Mouse (Mus musculus): ENCODE measurements around the gene Pidd1.

DNA sequence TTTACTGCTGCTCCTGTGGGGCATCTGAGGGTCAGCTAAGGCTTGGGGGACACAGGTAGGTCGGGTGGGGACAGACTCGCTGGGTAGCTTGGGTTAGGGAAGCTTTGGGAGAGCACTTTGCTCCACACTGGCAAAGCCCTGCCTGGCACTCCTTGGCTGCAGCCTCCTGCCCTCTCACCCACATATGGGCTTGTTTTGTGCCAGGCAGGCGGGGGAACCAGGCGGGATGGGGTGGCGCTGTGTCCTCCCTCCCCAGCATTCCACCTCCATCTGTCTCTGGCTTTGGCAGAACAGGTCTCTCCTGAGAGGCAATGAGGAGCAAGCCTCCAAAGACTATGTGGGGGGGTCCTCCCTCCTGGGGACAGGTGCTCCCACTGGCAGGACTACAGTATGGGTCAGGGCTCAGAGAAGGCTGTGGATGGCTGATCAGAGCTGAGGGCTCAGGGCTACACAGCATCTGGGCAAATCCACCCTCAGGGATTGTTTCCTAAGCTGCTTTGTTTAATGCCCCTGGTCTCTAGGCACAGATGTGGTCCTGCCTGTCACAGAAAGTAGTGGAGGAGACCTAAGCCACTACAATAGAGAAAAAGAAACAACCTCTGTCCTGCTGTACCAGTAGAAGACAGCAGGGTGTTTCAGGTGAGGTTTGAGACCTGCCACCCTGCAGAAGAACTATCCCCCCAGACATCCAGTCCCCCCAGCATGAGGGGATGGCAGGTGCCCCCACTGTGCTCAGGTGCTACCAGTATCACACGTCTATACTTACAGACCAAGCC, 10.9 kb downstream of the Pidd1 start:
- TF ChIP-seq GATA1 (IDR thresholded peaks at IDR 0.05; ENCODE audit: borderline replicate concordance, low read length) (no peak), FLI1 (IDR thresholded peaks at IDR 0.05; ENCODE audit: low read length) (no peak)
